Mouse (Mus musculus) neural tube, embryonic 12.5 days (tissue): ENCODE data around the gene Ifna1. TPM values are rescaled to one million over a fixed set of nuclear protein-coding genes. Genes with fewer than 3 reads are reported as not detected.
"Not testable (repeated sequence)": the region's sequence is repeated elsewhere in the genome, so short reads cannot be mapped to it uniquely, and the experiment has no call there.

Experiments used
- ATAC-seq: fragments of 200-750 bp; cut with Nextera tagmentation; 2 replicates; pipeline ENCODE4 v1.8.0; 2017; ENCODE audit warnings: low read depth, mild to moderate bottlenecking, moderate TSS enrichment, moderate library complexity; ENCODE audit not compliant: low FRiP score
- H3K27ac ChIP-seq: fragments of 300-500 bp; sonication (generic); 2 replicates; pipeline ENCODE4 v1.5.1; 2016
- H3K27me3 ChIP-seq: fragments of 300-500 bp; sonication (generic); replicated peaks from 2 replicates; pipeline ENCODE4 v1.6.1; 2016; ENCODE audit warnings: mild to moderate bottlenecking
- H3K36me3 ChIP-seq: fragments of 300-500 bp; sonication (generic); 2 replicates; pipeline ENCODE4 v1.6.1; 2016; ENCODE audit warnings: mild to moderate bottlenecking
- H3K4me1 ChIP-seq: fragments of 300-500 bp; sonication (generic); 2 replicates; pipeline ENCODE4 v1.6.1; 2016
- H3K4me2 ChIP-seq: fragments of 300-500 bp; sonication (generic); replicated peaks from 2 replicates; pipeline ENCODE4 v1.6.1; 2016; ENCODE audit warnings: mild to moderate bottlenecking
- H3K4me3 ChIP-seq: fragments of 300-500 bp; sonication (generic); 2 replicates; pipeline ENCODE4 v1.5.1; 2016
- H3K9ac ChIP-seq: fragments of 300-500 bp; sonication (generic); 2 replicates; pipeline ENCODE4 v1.6.1; 2016; ENCODE audit warnings: mild to moderate bottlenecking
- H3K9me3 ChIP-seq: fragments of 300-500 bp; sonication (generic); 2 replicates; pipeline ENCODE4 v1.6.1; 2016; ENCODE audit warnings: mild to moderate bottlenecking
- WGBS: fragments of 180-500 bp; shearing (Covaris S2); methylation state at CpG from one replicate; pipeline ENCODE4 v1.1.7; 2016; 5-methylcytosine and 5-hydroxymethylcytosine counted together
- polyA plus RNA-seq: library from polyadenylated mRNA; unstranded; fragments of >200 nt; fragmentation: Nextera tagmentation; extraction: Ambion mirVana; gene quantifications from 2 replicates; pipeline ENCODE4 v1.2.1, GENCODE M21; 2016

Gene Ifna1
- not detected in 2 replicates for polyA plus RNA-seq

GRCm38 (mm10) chr4:88849698-88850097, at the start of gene Ifna1:
Gene Ifna1, plus strand, starts transcription at chr4:88850087.
- ATAC-seq = no peak
- Histone ChIP-seq H3K4me3 (no peak within 1 kb of the TSS), H3K9ac (no peak within 1 kb of the TSS), H3K27me3 (no peaks in the 10 kb centered on the region), H3K9me3 (no peaks in the 10 kb centered on the region), H3K4me1 (0 out of 2 replicates have a peak, but pooled peaks cover 5% of the 10 kb centered on the region), H3K27ac (no peak within 1 kb of the TSS), H3K36me3 (no peaks in the 10 kb centered on the region), H3K4me2 (no peak within 1 kb of the TSS)
- 90% methylated on average over 1 of the region's 1 CpGs for WGBS

- not testable (repeated sequence) for H3K27me3 ChIP-seq, H3K4me1 ChIP-seq, H3K4me3 ChIP-seq, H3K27ac ChIP-seq, H3K4me2 ChIP-seq, H3K9ac ChIP-seq, ATAC-seq, H3K9me3 ChIP-seq, H3K36me3 ChIP-seq
- WGBS = no CpG with 5 or more reads among the region's 29 CpGs
These were observed 46.9 kb upstream of the Ifna1 start, which contains the start of gene Gm13287 for GRCm38 (mm10) chr4:88802954-88803353. Gene Gm13287, plus strand, starts transcription at chr4:88803254.

- H3K4me3 ChIP-seq, H3K27me3 ChIP-seq, H3K4me1 ChIP-seq, H3K9me3 ChIP-seq, ATAC-seq, H3K9ac ChIP-seq, H3K27ac ChIP-seq, H3K36me3 ChIP-seq: not testable (repeated sequence)
- no CpG with 5 or more reads among the region's 8 CpGs for WGBS
- H3K4me2 ChIP-seq = peak within 1 kb of the TSS; percentile 46
These were observed 44.7 kb upstream of the Ifna1 start, which contains the start of gene Gm13288 for GRCm38 (mm10) chr4:88805231-88805630. Gene Gm13288, plus strand, starts transcription at chr4:88805531.

- 0% methylated on average over 6 of the region's 34 CpGs for WGBS
- H3K9ac ChIP-seq, H3K4me1 ChIP-seq, H3K27me3 ChIP-seq, H3K9me3 ChIP-seq, H3K36me3 ChIP-seq, H3K27ac ChIP-seq, H3K4me3 ChIP-seq, ATAC-seq: not testable (repeated sequence)
- peak overlapping the region; percentile 46 for H3K4me2 ChIP-seq
These were observed 44.1 kb upstream of the Ifna1 start for GRCm38 (mm10) chr4:88805761-88806160.

GRCm38 (mm10) chr4:88815928-88816327, 34.0 kb upstream of the Ifna1 start, which contains the start of gene Ifna7:
Gene Ifna7, plus strand, starts transcription at chr4:88816228.
- no peak for ATAC-seq
- Histone ChIP-seq H3K4me2 (no peak within 1 kb of the TSS), H3K9me3 (no peaks in the 10 kb centered on the region), H3K9ac (no peak within 1 kb of the TSS), H3K36me3 (no peaks in the 10 kb centered on the region), H3K4me3 (no peak within 1 kb of the TSS), H3K27ac (no peak within 1 kb of the TSS), H3K27me3 (no peaks in the 10 kb centered on the region), H3K4me1 (no peaks in the 10 kb centered on the region)
- 68% methylated on average over 3 of the region's 3 CpGs for WGBS

- Histone ChIP-seq H3K27ac (no peak within 1 kb of the TSS), H3K4me3 (no peak within 1 kb of the TSS), H3K4me1 (no peaks in the 10 kb centered on the region), H3K4me2 (no peak within 1 kb of the TSS), H3K36me3 (no peaks in the 10 kb centered on the region), H3K9ac (no peak within 1 kb of the TSS), H3K27me3 (no peaks in the 10 kb centered on the region), H3K9me3 (no peaks in the 10 kb centered on the region)
- WGBS = 83% methylated on average over 1 of the region's 1 CpGs
- ATAC-seq = no peak
These were observed 30.2 kb upstream of the Ifna1 start, which contains the start of gene Ifna11 for GRCm38 (mm10) chr4:88819659-88820058. Gene Ifna11, plus strand, starts transcription at chr4:88819959.

- Histone ChIP-seq H3K4me2 (no peak overlapping the region), H3K4me1 (no peaks in the 10 kb centered on the region), H3K4me3 (no peak overlapping the region), H3K9ac (no peak overlapping the region), H3K27ac (no peak overlapping the region), H3K9me3 (no peaks in the 10 kb centered on the region), H3K27me3 (no peaks in the 10 kb centered on the region), H3K36me3 (no peaks in the 10 kb centered on the region)
- no peak for ATAC-seq
- WGBS = 27% methylated on average over 4 of the region's 4 CpGs
These were observed 26.9 kb upstream of the Ifna1 start for GRCm38 (mm10) chr4:88822995-88823394.

- H3K9ac ChIP-seq, H3K36me3 ChIP-seq, H3K4me2 ChIP-seq, H3K4me1 ChIP-seq, H3K27me3 ChIP-seq, H3K27ac ChIP-seq, H3K9me3 ChIP-seq, ATAC-seq, H3K4me3 ChIP-seq: not testable (repeated sequence)
These were observed 22.8 kb upstream of the Ifna1 start, which contains the start of gene Ifna6 for GRCm38 (mm10) chr4:88827116-88827515. Gene Ifna6, plus strand, starts transcription at chr4:88827416.

- no peaks in the 10 kb centered on the region for H3K27me3 ChIP-seq
- no peak overlapping the region for H3K9ac ChIP-seq
- no peak for ATAC-seq
- no peak overlapping the region for H3K27ac ChIP-seq
- 33% methylated on average over 4 of the region's 4 CpGs for WGBS
- H3K4me1 ChIP-seq = no peaks in the 10 kb centered on the region
- H3K9me3 ChIP-seq = no peaks in the 10 kb centered on the region
- no peaks in the 10 kb centered on the region for H3K36me3 ChIP-seq
- H3K4me3 ChIP-seq = no peak overlapping the region
- no peak overlapping the region for H3K4me2 ChIP-seq
These were observed 19.4 kb upstream of the Ifna1 start for GRCm38 (mm10) chr4:88830523-88830922.

- H3K27me3 ChIP-seq, H3K36me3 ChIP-seq, H3K9ac ChIP-seq, H3K4me3 ChIP-seq, H3K27ac ChIP-seq, ATAC-seq, H3K4me1 ChIP-seq, H3K9me3 ChIP-seq, H3K4me2 ChIP-seq: not testable (repeated sequence)
- 92% methylated on average over 1 of the region's 1 CpGs for WGBS
These were observed 14.7 kb upstream of the Ifna1 start, which contains the start of gene Ifna5 for GRCm38 (mm10) chr4:88835225-88835624. Gene Ifna5, plus strand, starts transcription at chr4:88835525.

- H3K9ac ChIP-seq = no peak overlapping the region
- 45% methylated on average over 3 of the region's 3 CpGs for WGBS
- no peaks in the 10 kb centered on the region for H3K4me1 ChIP-seq
- H3K27me3 ChIP-seq = no peaks in the 10 kb centered on the region
- no peaks in the 10 kb centered on the region for H3K36me3 ChIP-seq
- no peaks in the 10 kb centered on the region for H3K9me3 ChIP-seq
- H3K27ac ChIP-seq = no peak overlapping the region
- ATAC-seq = no peak
- H3K4me2 ChIP-seq = no peak overlapping the region
- no peak overlapping the region for H3K4me3 ChIP-seq
These were observed 11.1 kb upstream of the Ifna1 start for GRCm38 (mm10) chr4:88838828-88839227.

- no peaks in the 10 kb centered on the region for H3K9me3 ChIP-seq
- no peaks in the 10 kb centered on the region for H3K27me3 ChIP-seq
- no peak overlapping the region for H3K9ac ChIP-seq
- H3K4me3 ChIP-seq = no peak overlapping the region
- no peak overlapping the region for H3K27ac ChIP-seq
- 86% methylated on average over 3 of the region's 3 CpGs for WGBS
- H3K36me3 ChIP-seq = no peaks in the 10 kb centered on the region
- no peaks in the 10 kb centered on the region for H3K4me1 ChIP-seq
- no peak overlapping the region for H3K4me2 ChIP-seq
- ATAC-seq = no peak
These were observed 9.8 kb upstream of the Ifna1 start for GRCm38 (mm10) chr4:88840058-88840457.

GRCm38 (mm10) chr4:88841438-88841911, 8.4 kb upstream of the Ifna1 start, which contains the start of gene Ifna4:
Gene Ifna4, plus strand, starts transcription at chr4:88841861.
- H3K4me3 ChIP-seq = no peak within 1 kb of the TSS
- H3K27me3 ChIP-seq = no peaks in the 10 kb centered on the region
- H3K4me2 ChIP-seq = no peak within 1 kb of the TSS
- H3K36me3 ChIP-seq = no peaks in the 10 kb centered on the region
- no peaks in the 10 kb centered on the region for H3K9me3 ChIP-seq
- no peaks in the 10 kb centered on the region for H3K4me1 ChIP-seq
- no peak within 1 kb of the TSS for H3K27ac ChIP-seq
- no peak for ATAC-seq
- 54% methylated on average over 2 of the region's 2 CpGs for WGBS
- no peak within 1 kb of the TSS for H3K9ac ChIP-seq
